Mouse (Mus musculus) embryonic facial prominence, embryonic 13.5 days (tissue): Measurements from ENCODE around the gene Ccl5. TPM values are rescaled to one million over a fixed set of nuclear protein-coding genes. Genes with fewer than 3 reads are reported as not detected.
"Not testable (repeated sequence)": the region's sequence is repeated elsewhere in the genome, so short reads cannot be mapped to it uniquely, and the experiment has no call there.

Experiments
- ATAC-seq: fragments of 200-750 bp; cut with Nextera tagmentation; 2 replicates; pipeline ENCODE4 v1.8.0; 2017; ENCODE audit warnings: low read depth; ENCODE audit not compliant: insufficient number of reproducible peaks, insufficient read depth, low FRiP score, low TSS enrichment
- H3K27ac ChIP-seq: fragments of 300-500 bp; sonication (generic); 2 replicates; pipeline ENCODE4 v1.5.1; 2015; ENCODE audit warnings: moderate library complexity, mild to moderate bottlenecking, inconsistent platforms
- H3K27me3 ChIP-seq: fragments of 300-500 bp; sonication (generic); 2 replicates; pipeline ENCODE4 v1.6.1; 2015; ENCODE audit warnings: mild to moderate bottlenecking, inconsistent platforms
- H3K36me3 ChIP-seq: fragments of 300-500 bp; sonication (generic); 2 replicates; pipeline ENCODE4 v1.6.1; 2015; ENCODE audit warnings: mild to moderate bottlenecking, inconsistent platforms
- H3K4me1 ChIP-seq: fragments of 300-500 bp; sonication (generic); 2 replicates; pipeline ENCODE4 v1.6.1; 2015; ENCODE audit warnings: inconsistent platforms
- H3K4me2 ChIP-seq: fragments of 300-500 bp; sonication (generic); 2 replicates; pipeline ENCODE4 v1.6.1; 2015; ENCODE audit warnings: moderate library complexity, mild to moderate bottlenecking, inconsistent platforms
- H3K4me3 ChIP-seq: fragments of 300-500 bp; sonication (generic); 2 replicates; pipeline ENCODE4 v1.5.1; 2015; ENCODE audit warnings: mild to moderate bottlenecking, inconsistent platforms
- H3K9ac ChIP-seq: fragments of 300-500 bp; sonication (generic); 2 replicates; pipeline ENCODE4 v1.6.1; 2015; ENCODE audit warnings: mild to moderate bottlenecking, inconsistent platforms
- H3K9me3 ChIP-seq: fragments of 300-500 bp; sonication (generic); 2 replicates; pipeline ENCODE4 v1.6.1; 2016; ENCODE audit warnings: inconsistent platforms
- WGBS: fragments of 180-500 bp; shearing (Covaris S2); methylation state at CpG from one replicate; pipeline ENCODE4 v1.1.7; 2015; ENCODE audit warnings: mixed read lengths; 5-methylcytosine and 5-hydroxymethylcytosine counted together
- polyA plus RNA-seq: library from polyadenylated mRNA; unstranded; fragments of >200 nt; fragmentation: Nextera tagmentation; extraction: Ambion mirVana; gene quantifications from 2 replicates; pipeline ENCODE4 v1.2.1, GENCODE M21; 2015

Ccl5 gene
- polyA plus RNA-seq, 1 experiment from 2014 or later: not detected

GRCm38 (mm10) chr11:83563754-83564153, 33.4 kb upstream of the Ccl5 start:
- 73% methylated on average over 2 of the region's 2 CpGs for WGBS
- Histone ChIP-seq H3K4me1 (no peaks in the 10 kb centered on the region), H3K9ac (no peak overlapping the region), H3K4me3 (no peak overlapping the region), H3K4me2 (no peak overlapping the region), H3K36me3 (no peaks in the 10 kb centered on the region), H3K27ac (no peak overlapping the region), H3K27me3 (no peaks in the 10 kb centered on the region), H3K9me3 (no peaks in the 10 kb centered on the region)
- no peak for ATAC-seq

- Histone ChIP-seq H3K9me3 (no peaks in the 10 kb centered on the region), H3K27me3 (no peaks in the 10 kb centered on the region), H3K36me3 (no peaks in the 10 kb centered on the region), H3K4me1 (no peaks in the 10 kb centered on the region), H3K9ac (no peak overlapping the region), H3K27ac (no peak overlapping the region), H3K4me3 (no peak overlapping the region), H3K4me2 (no peak overlapping the region)
- no peak for ATAC-seq
- WGBS: 68% methylated on average over 6 of the region's 6 CpGs
Observed at GRCm38 (mm10) chr11:83562311-83562887, 32.1 kb upstream of the Ccl5 start.

GRCm38 (mm10) chr11:83560405-83560804, 30.1 kb upstream of the Ccl5 start:
- WGBS: 76% methylated on average over 6 of the region's 6 CpGs
- H3K27ac ChIP-seq: no peak overlapping the region
- no peak overlapping the region for H3K9ac ChIP-seq
- no peaks in the 10 kb centered on the region for H3K4me1 ChIP-seq
- no peaks in the 10 kb centered on the region for H3K27me3 ChIP-seq
- H3K9me3 ChIP-seq: no peaks in the 10 kb centered on the region
- no peak overlapping the region for H3K4me2 ChIP-seq
- no peak for ATAC-seq
- H3K36me3 ChIP-seq: no peaks in the 10 kb centered on the region
- no peak overlapping the region for H3K4me3 ChIP-seq

- Histone ChIP-seq H3K36me3 (no peaks in the 10 kb centered on the region), H3K4me3 (no peak overlapping the region), H3K27me3 (no peaks in the 10 kb centered on the region), H3K9me3 (no peaks in the 10 kb centered on the region), H3K27ac (no peak overlapping the region), H3K4me1 (no peaks in the 10 kb centered on the region), H3K4me2 (no peak overlapping the region), H3K9ac (no peak overlapping the region)
- no peak for ATAC-seq
- WGBS: 74% methylated on average over 10 of the region's 10 CpGs
Observed at GRCm38 (mm10) chr11:83557074-83557473, 26.8 kb upstream of the Ccl5 start.

- Histone ChIP-seq H3K4me2 (no peak overlapping the region), H3K27ac (no peak overlapping the region), H3K4me3 (no peak overlapping the region), H3K4me1 (no peaks in the 10 kb centered on the region), H3K9ac (no peak overlapping the region), H3K36me3 (no peaks in the 10 kb centered on the region), H3K27me3 (no peaks in the 10 kb centered on the region), H3K9me3 (no peaks in the 10 kb centered on the region)
- 24% methylated on average over 8 of the region's 8 CpGs for WGBS
- no peak; the same call in 1 of the 2 replicates for ATAC-seq
Observed at GRCm38 (mm10) chr11:83556085-83556781, 25.9 kb upstream of the Ccl5 start.

GRCm38 (mm10) chr11:83551668-83552067, 21.4 kb upstream of the Ccl5 start:
- ATAC-seq: no peak
- 80% methylated on average over 5 of the region's 5 CpGs for WGBS
- Histone ChIP-seq H3K4me2 (no peak overlapping the region), H3K27ac (no peak overlapping the region), H3K4me1 (no peaks in the 10 kb centered on the region), H3K36me3 (no peaks in the 10 kb centered on the region), H3K9me3 (no peaks in the 10 kb centered on the region), H3K9ac (no peak overlapping the region), H3K4me3 (no peak overlapping the region), H3K27me3 (no peaks in the 10 kb centered on the region)

- not testable (repeated sequence) for ATAC-seq, H3K36me3 ChIP-seq, H3K9me3 ChIP-seq, H3K4me2 ChIP-seq, H3K4me1 ChIP-seq, H3K27ac ChIP-seq, H3K4me3 ChIP-seq, H3K27me3 ChIP-seq, H3K9ac ChIP-seq
- 76% methylated on average over 7 of the region's 7 CpGs for WGBS
Observed at GRCm38 (mm10) chr11:83551037-83551436, 20.7 kb upstream of the Ccl5 start.

GRCm38 (mm10) chr11:83550186-83550632, 19.9 kb upstream of the Ccl5 start:
- Histone ChIP-seq H3K4me2 (no peak overlapping the region), H3K9me3 (no peaks in the 10 kb centered on the region), H3K4me3 (no peak overlapping the region), H3K27ac (no peak overlapping the region), H3K9ac (no peak overlapping the region), H3K27me3 (no peaks in the 10 kb centered on the region), H3K36me3 (no peaks in the 10 kb centered on the region), H3K4me1 (no peaks in the 10 kb centered on the region)
- no peak for ATAC-seq
- WGBS: 87% methylated on average over 5 of the region's 5 CpGs

GRCm38 (mm10) chr11:83544214-83544613, 13.9 kb upstream of the Ccl5 start:
- Histone ChIP-seq H3K9ac (no peak overlapping the region), H3K27me3 (no peaks in the 10 kb centered on the region), H3K4me3 (no peak overlapping the region), H3K36me3 (no peaks in the 10 kb centered on the region), H3K9me3 (no peaks in the 10 kb centered on the region), H3K4me2 (no peak overlapping the region), H3K27ac (no peak overlapping the region), H3K4me1 (peaks cover 5% of the 10 kb centered on the region; the same call in 1 of the 2 replicates)
- no peak for ATAC-seq
- WGBS: 49% methylated on average over 3 of the region's 3 CpGs

- Histone ChIP-seq H3K4me1 (peaks cover 5% of the 10 kb centered on the region; the same call in 1 of the 2 replicates), H3K27ac (no peak overlapping the region), H3K9ac (no peak overlapping the region), H3K4me2 (no peak overlapping the region), H3K27me3 (no peaks in the 10 kb centered on the region), H3K9me3 (no peaks in the 10 kb centered on the region), H3K4me3 (no peak overlapping the region), H3K36me3 (no peaks in the 10 kb centered on the region)
- 84% methylated on average over 3 of the region's 3 CpGs for WGBS
- ATAC-seq: no peak
Observed at GRCm38 (mm10) chr11:83541415-83541814, 11.1 kb upstream of the Ccl5 start.

- H3K27ac ChIP-seq: no peak overlapping the region
- no peak overlapping the region for H3K4me2 ChIP-seq
- no peaks in the 10 kb centered on the region for H3K9me3 ChIP-seq
- no peaks in the 10 kb centered on the region for H3K36me3 ChIP-seq
- H3K27me3 ChIP-seq: no peaks in the 10 kb centered on the region
- no peak overlapping the region for H3K9ac ChIP-seq
- no peak for ATAC-seq
- no peak overlapping the region for H3K4me3 ChIP-seq
- 80% methylated on average over 2 of the region's 2 CpGs for WGBS
- H3K4me1 ChIP-seq: peaks cover 5% of the 10 kb centered on the region; the same call in 1 of the 2 replicates
Observed at GRCm38 (mm10) chr11:83540931-83541330, 10.6 kb upstream of the Ccl5 start.

- 74% methylated on average over 3 of the region's 3 CpGs for WGBS
- Histone ChIP-seq H3K9me3 (no peaks in the 10 kb centered on the region), H3K36me3 (no peaks in the 10 kb centered on the region), H3K4me1 (peaks cover 13% of the 10 kb centered on the region), H3K4me3 (no peak overlapping the region), H3K9ac (no peak overlapping the region), H3K4me2 (no peak overlapping the region), H3K27me3 (no peaks in the 10 kb centered on the region), H3K27ac (no peak overlapping the region)
- ATAC-seq: no peak
Observed at GRCm38 (mm10) chr11:83538705-83539314, 8.5 kb upstream of the Ccl5 start.
